Mouse (Mus musculus) kidney, embryonic 16.5 days (tissue): Measurements from ENCODE around the gene Cd83. TPM values are rescaled to one million over a fixed set of nuclear protein-coding genes. Genes with fewer than 3 reads are reported as not detected.
A peak's percentile ranks its signal among the peaks of the same experiment; 100 is the strongest.

ENCODE experiments used
- ATAC-seq: fragments of 200-750 bp; cut with Nextera tagmentation; 2 replicates; pipeline ENCODE4 v1.8.0; 2017; ENCODE audit warnings: moderate TSS enrichment; ENCODE audit not compliant: low FRiP score, low TSS enrichment
- H3K27ac ChIP-seq: fragments of 300-500 bp; sonication (generic); 2 replicates; pipeline ENCODE4 v1.5.1; 2014; ENCODE audit warnings: low read length
- H3K27me3 ChIP-seq: fragments of 300-500 bp; sonication (generic); 2 replicates; pipeline ENCODE4 v1.6.1; 2014; ENCODE audit warnings: low read length, control low read depth, mixed read lengths; ENCODE audit not compliant: insufficient read depth
- H3K36me3 ChIP-seq: fragments of 300-500 bp; sonication (generic); 2 replicates; pipeline ENCODE4 v1.6.1; 2014; ENCODE audit warnings: low read length, control low read depth, mixed read lengths; ENCODE audit not compliant: insufficient read depth
- H3K4me1 ChIP-seq: fragments of 300-500 bp; sonication (generic); 2 replicates; pipeline ENCODE4 v1.6.1; 2014; ENCODE audit warnings: low read length, control low read depth, mixed read lengths; ENCODE audit not compliant: insufficient read depth
- H3K4me2 ChIP-seq: fragments of 300-500 bp; sonication (generic); replicated peaks from 2 replicates; pipeline ENCODE4 v1.6.1; 2014; ENCODE audit warnings: low read depth, low read length
- H3K4me3 ChIP-seq: fragments of 300-500 bp; sonication (generic); 2 replicates; pipeline ENCODE4 v1.5.1; 2014; ENCODE audit warnings: mild to moderate bottlenecking, low read length
- H3K9ac ChIP-seq: fragments of 300-500 bp; sonication (generic); replicated peaks from 2 replicates; pipeline ENCODE4 v1.6.1; 2014; ENCODE audit warnings: low read length
- H3K9me3 ChIP-seq: fragments of 300-500 bp; sonication (generic); 2 replicates; pipeline ENCODE4 v1.6.1; 2016; ENCODE audit warnings: low read length, control low read depth
- WGBS: fragments of 180-500 bp; shearing (Covaris S2); extraction: QIAGEN DNeasy Blood & Tissue Kit; methylation state at CpG from one replicate; pipeline ENCODE4 v1.1.7; 2014; 5-methylcytosine and 5-hydroxymethylcytosine counted together
- polyA plus RNA-seq: library from polyadenylated mRNA; unstranded; fragments of >200 nt; fragmentation: Nextera tagmentation; extraction: Ambion mirVana; gene quantifications from 2 replicates; pipeline ENCODE4 v1.2.1, GENCODE M21; 2015

The Cd83 gene
- polyA plus RNA-seq, 1 experiment from 2014 or later: 35.2 TPM

- H3K4me2 ChIP-seq: no peak overlapping the region
- no peak overlapping the region for H3K9ac ChIP-seq
- H3K27me3 ChIP-seq: no peaks in the 10 kb centered on the region
- peaks cover 4% of the 10 kb centered on the region for H3K4me1 ChIP-seq
- 60% methylated on average over 15 of the region's 15 CpGs for WGBS
- 0 out of 2 replicates have a peak, but pooled peaks have one; percentile 55 for ATAC-seq
- no peak overlapping the region for H3K4me3 ChIP-seq
- H3K27ac ChIP-seq: no peak overlapping the region
- H3K36me3 ChIP-seq: no peaks in the 10 kb centered on the region
- no peaks in the 10 kb centered on the region for H3K9me3 ChIP-seq
Measured at GRCm38 (mm10) chr13:43773965-43774566, 10.5 kb upstream of the Cd83 start.

- Histone ChIP-seq H3K4me2 (no peak overlapping the region), H3K9ac (no peak overlapping the region), H3K9me3 (no peaks in the 10 kb centered on the region), H3K27me3 (no peaks in the 10 kb centered on the region), H3K4me3 (no peak overlapping the region), H3K4me1 (peaks cover 4% of the 10 kb centered on the region), H3K36me3 (no peaks in the 10 kb centered on the region), H3K27ac (no peak overlapping the region)
- 80% methylated on average over 13 of the region's 13 CpGs for WGBS
- no peak for ATAC-seq
Measured at GRCm38 (mm10) chr13:43774605-43775426, 9.8 kb upstream of the Cd83 start.

- Histone ChIP-seq H3K27me3 (no peaks in the 10 kb centered on the region), H3K4me1 (peaks cover 4% of the 10 kb centered on the region), H3K27ac (no peak overlapping the region), H3K36me3 (no peaks in the 10 kb centered on the region), H3K9me3 (no peaks in the 10 kb centered on the region), H3K4me3 (no peak overlapping the region), H3K4me2 (no peak overlapping the region), H3K9ac (no peak overlapping the region)
- 91% methylated on average over 2 of the region's 2 CpGs for WGBS
- ATAC-seq: no peak
Measured at GRCm38 (mm10) chr13:43775427-43775733, 9.2 kb upstream of the Cd83 start.

GRCm38 (mm10) chr13:43777321-43778002, 7.1 kb upstream of the Cd83 start:
- Histone ChIP-seq H3K9me3 (no peaks in the 10 kb centered on the region), H3K4me1 (peaks cover 4% of the 10 kb centered on the region), H3K27me3 (no peaks in the 10 kb centered on the region), H3K36me3 (no peaks in the 10 kb centered on the region), H3K4me3 (no peak overlapping the region), H3K27ac (no peak overlapping the region), H3K9ac (no peak overlapping the region), H3K4me2 (no peak overlapping the region)
- 82% methylated on average over 9 of the region's 9 CpGs for WGBS
- ATAC-seq: no peak

- H3K4me3 ChIP-seq: no peak overlapping the region
- no peaks in the 10 kb centered on the region for H3K9me3 ChIP-seq
- ATAC-seq: no peak
- H3K9ac ChIP-seq: no peak overlapping the region
- no peaks in the 10 kb centered on the region for H3K27me3 ChIP-seq
- 63% methylated on average over 6 of the region's 6 CpGs for WGBS
- H3K36me3 ChIP-seq: no peaks in the 10 kb centered on the region
- no peak overlapping the region for H3K4me2 ChIP-seq
- peaks cover 4% of the 10 kb centered on the region for H3K4me1 ChIP-seq
- H3K27ac ChIP-seq: no peak overlapping the region
Measured at GRCm38 (mm10) chr13:43778021-43778649, 6.4 kb upstream of the Cd83 start.

GRCm38 (mm10) chr13:43778971-43779370, 5.6 kb upstream of the Cd83 start:
- peaks cover 4% of the 10 kb centered on the region for H3K4me1 ChIP-seq
- H3K9me3 ChIP-seq: no peaks in the 10 kb centered on the region

GRCm38 (mm10) chr13:43780071-43780470, 4.5 kb upstream of the Cd83 start:
- H3K4me3 ChIP-seq: no peak overlapping the region
- peaks cover 9% of the 10 kb centered on the region for H3K4me1 ChIP-seq
- H3K9me3 ChIP-seq: no peaks in the 10 kb centered on the region
- 79% methylated on average over 8 of the region's 8 CpGs for WGBS
- no peak for ATAC-seq
- no peak overlapping the region for H3K27ac ChIP-seq
- no peaks in the 10 kb centered on the region for H3K27me3 ChIP-seq
- H3K36me3 ChIP-seq: no peaks in the 10 kb centered on the region
- H3K4me2 ChIP-seq: no peak overlapping the region
- no peak overlapping the region for H3K9ac ChIP-seq

More at GRCm38 (mm10) chr13:43778971-43779370, 5.6 kb upstream of the Cd83 start:
- Histone ChIP-seq H3K27ac (no peak overlapping the region), H3K9ac (no peak overlapping the region), H3K4me2 (no peak overlapping the region), H3K36me3 (no peaks in the 10 kb centered on the region), H3K4me3 (no peak overlapping the region), H3K27me3 (no peaks in the 10 kb centered on the region)
- 73% methylated on average over 4 of the region's 4 CpGs for WGBS
- no peak for ATAC-seq

GRCm38 (mm10) chr13:43785712-43786072, 1.1 kb downstream of the Cd83 start:
- 14% methylated on average over 8 of the region's 8 CpGs for WGBS
- no peaks in the 10 kb centered on the region for H3K27me3 ChIP-seq
- H3K4me2 ChIP-seq: peak overlapping the region; percentile 95
- H3K4me1 ChIP-seq: peaks cover 45% of the 10 kb centered on the region
- H3K36me3 ChIP-seq: no peaks in the 10 kb centered on the region
- no peak for ATAC-seq
- peak overlapping the region; percentile 78 for H3K27ac ChIP-seq
- peak overlapping the region; percentile 58 for H3K4me3 ChIP-seq
- no peaks in the 10 kb centered on the region for H3K9me3 ChIP-seq
- peak overlapping the region; percentile 78 for H3K9ac ChIP-seq

- Histone ChIP-seq H3K4me1 (peaks cover 45% of the 10 kb centered on the region), H3K9ac (peak overlapping the region; percentile 78), H3K9me3 (no peaks in the 10 kb centered on the region), H3K4me2 (peak overlapping the region; percentile 95), H3K27ac (peak overlapping the region; percentile 78), H3K4me3 (peak overlapping the region; percentile 58), H3K36me3 (no peaks in the 10 kb centered on the region), H3K27me3 (no peaks in the 10 kb centered on the region)
- WGBS: 9% methylated on average over 12 of the region's 12 CpGs
- no peak for ATAC-seq
Measured at GRCm38 (mm10) chr13:43786171-43786795, 1.7 kb downstream of the Cd83 start.
